Mouse (Mus musculus) layer of hippocampus, postnatal 14 days (tissue): ENCODE measurements around the gene Dok3. TPM values are rescaled to one million over a fixed set of nuclear protein-coding genes. Genes with fewer than 3 reads are reported as not detected.

Source experiments
- DNase-seq, 2 experiments: peaks; one replicate each; pipeline ENCODE4 v3.0.0; 2021 to 2022; ENCODE audit warnings: low spot score in 2 of 2, mixed read lengths in 1 of 2
- microRNA-seq, 2 experiments: library from miRNA; unstranded; fragments of <30 nt; microRNA quantifications; one replicate each; pipeline ENCODE4 v1.2.0; 2021
- total RNA-seq, 2 experiments: library from RNA; stranded (reverse); gene quantifications; 2 replicates each; pipeline ENCODE4 v1.2.3; 2021

Gene Dok3
- total RNA-seq, 2 experiments from 2014 or later: 6.7 to 7.9 TPM

DNA sequence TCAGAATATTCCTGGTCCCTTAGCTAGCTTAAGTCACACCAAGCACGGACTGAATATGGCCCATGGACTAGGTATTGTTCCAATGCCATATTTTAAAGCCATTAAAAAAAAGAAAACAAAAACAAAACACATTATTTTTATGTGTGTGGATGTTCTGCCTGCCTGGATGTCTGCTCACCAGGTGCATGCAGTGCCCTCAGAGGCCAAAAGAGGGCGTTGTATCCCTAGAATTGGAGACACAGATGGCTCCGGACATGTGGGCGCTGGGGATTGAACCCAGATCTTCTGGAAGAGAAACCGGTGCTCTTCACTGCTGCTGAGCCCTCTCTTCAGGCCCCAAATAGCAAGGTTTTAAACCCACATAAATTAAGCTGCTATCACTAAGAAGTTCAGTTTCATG lies 51.1 kb downstream of the Dok3 start:
- DNase-seq: no peak

- no peak for DNase-seq
These were observed 51.6 kb downstream of the Dok3 start for GRCm38 (mm10) chr13:55477492-55477891.

DNA sequence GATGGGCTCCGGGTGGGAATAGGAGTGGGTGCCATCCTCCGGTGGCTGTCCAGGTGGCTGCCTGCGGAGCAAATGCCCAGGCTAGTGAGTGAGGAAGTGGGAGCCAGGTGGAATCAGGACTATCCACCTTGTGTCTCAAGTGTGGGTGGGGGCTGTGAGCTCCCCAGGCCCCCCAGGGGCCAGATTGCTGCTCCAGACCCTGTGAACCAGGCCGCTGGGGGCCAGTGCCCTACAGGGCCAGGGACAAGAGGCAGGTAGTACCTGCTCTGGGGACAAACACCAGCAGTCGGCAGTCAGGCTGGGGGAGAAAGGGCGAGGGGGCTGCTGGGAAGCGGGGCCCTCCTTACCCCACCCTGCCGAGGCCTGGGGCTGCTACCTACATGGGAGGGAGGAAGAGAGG lies 52.8 kb downstream of the Dok3 start:
- no peak for DNase-seq

GRCm38 (mm10) chr13:55475750-55476149 lies 53.3 kb downstream of the Dok3 start:
- no peak for DNase-seq

- DNase-seq: peak; percentile 79 to 88
These were observed 54.5 kb downstream of the Dok3 start for GRCm38 (mm10) chr13:55474621-55475069.

GRCm38 (mm10) chr13:55473961-55474360 lies 55.1 kb downstream of the Dok3 start:
- no peak for DNase-seq

Small RNA genes lying within 50 kb of the gene (microRNA-seq; reads per million reads assigned to microRNA genes)
- gene Mir6944: 100 to 165 reads per million in 2 experiments
- gene Mir6945: 5.7 to 7.1 reads per million in 2 experiments

Other genes starting within 250 kb of the Dok3 start
- gene Prelid1, start 208.8 kb downstream of the Dok3 start, total RNA-seq: 100 to 1,000 TPM; 153 to 157 TPM
- gene Rab24, start 207.3 kb downstream of the Dok3 start, total RNA-seq: 10 to 100 TPM; 74.3 to 77.8 TPM
- 1 to 10 TPM; 1.5 to 3.4 TPM for gene Mxd3, start 199.5 kb downstream of the Dok3 start, total RNA-seq
- gene Lman2, start 166.5 kb downstream of the Dok3 start, total RNA-seq: 10 to 100 TPM; 52.4 to 53.9 TPM
- gene Rgs14, start 159.6 kb downstream of the Dok3 start, total RNA-seq: 10 to 100 TPM; 58.6 to 63.4 TPM
- gene Slc34a1, start 131.1 kb downstream of the Dok3 start, total RNA-seq: not detected
- gene Pfn3, start 114.1 kb downstream of the Dok3 start, total RNA-seq: not detected
- gene F12, start 102.5 kb downstream of the Dok3 start, total RNA-seq: under 1 TPM; 0.32 to 0.69 TPM
- gene Grk6, start 84.2 kb downstream of the Dok3 start, total RNA-seq: 10 to 100 TPM; 74.2 to 76.8 TPM
- gene Prr7, start 65.0 kb downstream of the Dok3 start, total RNA-seq: 10 to 100 TPM; 89.9 to 92.7 TPM
- gene Dbn1, start 41.2 kb downstream of the Dok3 start, total RNA-seq: 100 to 1,000 TPM; 335 to 353 TPM
- 10 to 100 TPM; 69.4 to 78.9 TPM for gene Pdlim7, start 15.6 kb downstream of the Dok3 start, total RNA-seq
- 10 to 100 TPM; 44.8 to 47.0 TPM for gene Ddx41, start 7.4 kb upstream of the Dok3 start, total RNA-seq
- gene Fam193b, start 41.8 kb upstream of the Dok3 start, total RNA-seq: 10 to 100 TPM; 64.8 to 67.7 TPM
- 100 to 1,000 TPM; 132 to 133 TPM for gene Tmed9, start 44.4 kb upstream of the Dok3 start, total RNA-seq
- gene B4galt7, start 70.6 kb upstream of the Dok3 start, total RNA-seq: 10 to 100 TPM; 22.5 to 22.8 TPM
- 10 to 100 TPM; 48.7 TPM for gene Caml, start 93.7 kb upstream of the Dok3 start, total RNA-seq
- 10 to 100 TPM; 46.0 to 50.8 TPM for gene Ddx46, start 105.7 kb upstream of the Dok3 start, total RNA-seq
- 10 to 100 TPM; 79.5 to 82.6 TPM for gene B230219D22Rik, start 163.8 kb upstream of the Dok3 start, total RNA-seq
- gene Txndc15, start 185.4 kb upstream of the Dok3 start, total RNA-seq: 10 to 100 TPM; 63.3 to 67.4 TPM
- 10 to 100 TPM; 27.2 to 33.4 TPM for gene Pcbd2, start 198.1 kb upstream of the Dok3 start, total RNA-seq